Mouse (Mus musculus) embryo, embryonic 11.5 days (tissue): Measurements from ENCODE around the gene Gm26566.
"Not testable (repeated sequence)": the region's sequence is repeated elsewhere in the genome, so short reads cannot be mapped to it uniquely, and the experiment has no call there.

Source experiments
- DNase-seq: peaks from one replicate; pipeline ENCODE4 v3.0.0-alpha.2; 2012; ENCODE audit warnings: low read depth, low spot score

The Gm26566 gene

GRCm38 (mm10) chr4:88738480-88738879 is 16.9 kb downstream of the Gm26566 start:
- DNase-seq, result peak; percentile 51

GRCm38 (mm10) chr4:88739036-88739435 is 17.4 kb downstream of the Gm26566 start:
- DNase-seq, result no peak

GRCm38 (mm10) chr4:88741426-88741825 is 19.8 kb downstream of the Gm26566 start:
- no peak for DNase-seq

- no peak for DNase-seq
Observed at GRCm38 (mm10) chr4:88742771-88743371, 21.3 kb downstream of the Gm26566 start.

- no peak for DNase-seq
Observed at GRCm38 (mm10) chr4:88744207-88744606, 22.6 kb downstream of the Gm26566 start.

- DNase-seq, result no peak
Observed at GRCm38 (mm10) chr4:88749926-88750325, 28.3 kb downstream of the Gm26566 start.

- not testable (repeated sequence) for DNase-seq
Observed at GRCm38 (mm10) chr4:88754818-88755340, 33.3 kb downstream of the Gm26566 start, which contains the start of gene Gm13271. TSS of gene Gm13271 (plus strand) at chr4:88754868.

GRCm38 (mm10) chr4:88756581-88757513 is 35.2 kb downstream of the Gm26566 start:
- DNase-seq, result not testable (repeated sequence)

- not testable (repeated sequence) for DNase-seq
Observed at GRCm38 (mm10) chr4:88757628-88758031, 36.0 kb downstream of the Gm26566 start.

- DNase-seq, result not testable (repeated sequence)
Observed at GRCm38 (mm10) chr4:88758751-88759150, 37.1 kb downstream of the Gm26566 start.

GRCm38 (mm10) chr4:88759610-88760268 is 38.1 kb downstream of the Gm26566 start, which contains the start of gene Gm13283:
TSS of gene Gm13283 (plus strand) at chr4:88760119.
- not testable (repeated sequence) for DNase-seq

GRCm38 (mm10) chr4:88760431-88760830 is 38.8 kb downstream of the Gm26566 start:
- DNase-seq, result not testable (repeated sequence)

GRCm38 (mm10) chr4:88761776-88762175 is 40.2 kb downstream of the Gm26566 start:
- DNase-seq, result not testable (repeated sequence)

- DNase-seq, result not testable (repeated sequence)
Observed at GRCm38 (mm10) chr4:88762341-88762740, 40.7 kb downstream of the Gm26566 start.

- not testable (repeated sequence) for DNase-seq
Observed at GRCm38 (mm10) chr4:88763384-88764018, 41.9 kb downstream of the Gm26566 start.
